19 mouse cellular contexts compared by ENCODE assay signal in the genomic region with DNA sequence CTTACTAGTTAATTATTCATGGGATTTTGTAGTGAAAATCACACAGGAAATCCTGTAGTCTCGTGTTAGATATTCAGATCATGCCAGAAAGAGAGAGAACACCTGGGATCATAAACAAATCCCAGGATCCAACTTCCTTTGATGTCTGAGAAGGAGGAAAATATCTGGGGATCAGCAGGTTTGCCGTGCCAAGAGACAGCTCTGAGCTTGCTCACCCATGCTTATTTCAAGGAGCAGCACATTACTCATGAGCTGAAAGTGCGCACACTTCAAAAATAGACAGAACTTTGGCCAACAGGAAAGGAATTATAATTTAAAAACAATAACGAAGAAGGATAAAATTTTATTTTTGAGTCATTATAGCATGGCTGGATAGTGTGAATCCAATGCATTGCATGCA.
DNase-seq lines count a peak whose midpoint lies in the region; ATAC-seq lines count a peak whose summit lies in the region.
"Had no signal": no experiment of that assay in that cellular context is flagged by ENCODE, and none has a peak within 500 bp of the region (broad histone marks: within the 10 kb centered on the region; RNA-seq: fewer than 3 reads in every experiment).

No protein-coding gene starts in this region.

- intact Hi-C loops in left cerebral cortex, postnatal 14 days (cut with DNase I): no loop called here

- no peak for DNase-seq in frontal cortex, postnatal 25 days (ENCODE audit: low spot score in 2 of 2)
- peak; percentile 12 to 13 for DNase-seq in left cerebral cortex, postnatal 14 days (ENCODE audit: low spot score in 2 of 2)
- DNase-seq in left cerebral cortex, adult 11 months (ENCODE audit: low spot score): no peak
- DNase-seq in right cerebral cortex, adult 2 months (ENCODE audit: low spot score in 2 of 2): peak; percentile 30 to 31
- DNase-seq in right cerebral cortex, postnatal 14 days: no peak
- DNase-seq in telencephalon, adult 2 months (ENCODE audit: low read depth, low spot score): peak; percentile 62
- DNase-seq: adrenal gland, postnatal 14 days; cerebellum, adult 2 months; cerebellum, postnatal 10 days; forebrain, postnatal 0 days; gastrocnemius, postnatal 36 days; heart, adult 11 months; heart, postnatal 10 days; heart, postnatal 4 days had no signal

- ATAC-seq in frontal cortex, adult (ENCODE audit: low TSS enrichment): peak; percentile 94
- ATAC-seq: activated CD4-positive, CD25-positive, alpha-beta regulatory T cell, adult 4 months; forebrain, postnatal 0 days; hindbrain, embryonic 16.5 days; inflammation-experienced regulatory T-cells, adult 6 months; Patski had no signal

Comparison
In these comparisons a context has a peak if more than half of its experiments do, and no peak if none do; other contexts are left out.
1. DNase-seq: peak in left cerebral cortex, postnatal 14 days (2 of 2), right cerebral cortex, adult 2 months (2 of 2) and telencephalon, adult 2 months (single experiment); none in frontal cortex, postnatal 25 days (0 of 2), left cerebral cortex, adult 11 months (single experiment) and right cerebral cortex, postnatal 14 days (single experiment).